Mouse (Mus musculus) hindbrain, embryonic 12.5 days (tissue): Measurements from ENCODE around the gene Dock4. TPM values are rescaled to one million over a fixed set of nuclear protein-coding genes. Genes with fewer than 3 reads are reported as not detected.

Source experiments
- ATAC-seq: fragments of 200-750 bp; cut with Nextera tagmentation; 2 replicates; pipeline ENCODE4 v1.8.0; 2017; ENCODE audit warnings: moderate TSS enrichment; ENCODE audit not compliant: low FRiP score
- H3K27ac ChIP-seq: fragments of 300-500 bp; sonication (generic); 2 replicates; pipeline ENCODE4 v1.5.1; 2016; ENCODE audit warnings: mild to moderate bottlenecking
- H3K27me3 ChIP-seq: fragments of 300-500 bp; sonication (generic); 2 replicates; pipeline ENCODE4 v1.6.1; 2016; ENCODE audit warnings: mild to moderate bottlenecking
- H3K36me3 ChIP-seq: fragments of 300-500 bp; sonication (generic); 2 replicates; pipeline ENCODE4 v1.6.1; 2016; ENCODE audit warnings: mild to moderate bottlenecking
- H3K4me1 ChIP-seq: fragments of 300-500 bp; sonication (generic); 2 replicates; pipeline ENCODE4 v1.6.1; 2016
- H3K4me2 ChIP-seq: fragments of 300-500 bp; sonication (generic); replicated peaks from 2 replicates; pipeline ENCODE4 v1.6.1; 2016; ENCODE audit warnings: mild to moderate bottlenecking
- H3K4me3 ChIP-seq: fragments of 300-500 bp; sonication (generic); 2 replicates; pipeline ENCODE4 v1.5.1; 2016; ENCODE audit warnings: mild to moderate bottlenecking
- H3K9ac ChIP-seq: fragments of 300-500 bp; sonication (generic); 2 replicates; pipeline ENCODE4 v1.6.1; 2016; ENCODE audit warnings: mild to moderate bottlenecking, moderate library complexity
- H3K9me3 ChIP-seq: fragments of 300-500 bp; sonication (generic); replicated peaks from 2 replicates; pipeline ENCODE4 v1.6.1; 2016; ENCODE audit warnings: mild to moderate bottlenecking
- WGBS: fragments of 180-500 bp; shearing (Covaris S2); methylation state at CpG from one replicate; pipeline ENCODE4 v1.1.7; 2016; 5-methylcytosine and 5-hydroxymethylcytosine counted together
- polyA plus RNA-seq: library from polyadenylated mRNA; unstranded; fragments of >200 nt; fragmentation: Nextera tagmentation; extraction: Ambion mirVana; gene quantifications from 2 replicates; pipeline ENCODE4 v1.2.1, GENCODE M21; 2016

Dock4 gene
- polyA plus RNA-seq, 1 experiment from 2014 or later: 45.0 TPM

- no peak for ATAC-seq
- Histone ChIP-seq H3K9me3 (no peaks in the 10 kb centered on the region), H3K9ac (no peak overlapping the region), H3K4me1 (no peaks in the 10 kb centered on the region), H3K4me2 (no peak overlapping the region), H3K36me3 (no peaks in the 10 kb centered on the region), H3K27me3 (no peaks in the 10 kb centered on the region), H3K4me3 (no peak overlapping the region), H3K27ac (no peak overlapping the region)
- WGBS: 90% methylated on average over 2 of the region's 2 CpGs
Measured at GRCm38 (mm10) chr12:40759281-40759680, 313.5 kb downstream of the Dock4 start.

DNA sequence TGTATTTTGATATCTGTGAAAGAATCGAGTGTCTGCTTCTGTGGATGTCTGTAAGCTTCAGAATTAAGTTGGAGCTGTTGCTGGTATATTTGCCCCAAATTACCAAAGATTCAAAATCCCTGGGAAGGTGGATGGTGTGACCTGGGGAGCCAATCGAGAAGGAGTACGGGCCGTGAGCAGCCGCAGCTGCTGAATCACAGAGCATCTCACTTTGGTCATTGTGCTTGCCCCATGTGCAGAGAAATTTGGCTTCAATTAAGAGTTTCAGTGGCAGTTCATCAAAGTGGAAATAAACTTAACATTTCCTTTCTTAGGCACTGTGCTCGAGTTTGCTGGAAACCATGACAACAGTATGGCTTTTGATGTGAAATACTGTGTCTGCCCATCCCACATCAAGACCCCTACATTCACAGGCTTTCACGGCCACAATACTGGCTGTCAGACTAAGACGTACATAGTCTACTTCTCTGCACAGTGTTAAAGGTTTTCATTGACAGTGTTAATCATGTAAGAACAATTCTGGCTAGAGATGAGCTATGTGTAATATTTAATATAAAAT is 321.6 kb downstream of the Dock4 start:
- H3K27me3 ChIP-seq: no peaks in the 10 kb centered on the region
- H3K9ac ChIP-seq: no peak overlapping the region
- H3K36me3 ChIP-seq: no peaks in the 10 kb centered on the region
- H3K4me2 ChIP-seq: no peak overlapping the region
- H3K9me3 ChIP-seq: no peaks in the 10 kb centered on the region
- WGBS: 65% methylated on average over 8 of the region's 8 CpGs
- no peak overlapping the region for H3K27ac ChIP-seq
- peak; percentile 54; the same call in 1 of the 2 replicates for ATAC-seq
- no peaks in the 10 kb centered on the region for H3K4me1 ChIP-seq
- no peak overlapping the region for H3K4me3 ChIP-seq

- Histone ChIP-seq H3K27me3 (no peaks in the 10 kb centered on the region), H3K4me3 (no peak overlapping the region), H3K4me2 (no peak overlapping the region), H3K27ac (no peak overlapping the region), H3K36me3 (no peaks in the 10 kb centered on the region), H3K4me1 (no peaks in the 10 kb centered on the region), H3K9me3 (no peaks in the 10 kb centered on the region), H3K9ac (no peak overlapping the region)
- WGBS: 83% methylated on average over 1 of the region's 1 CpGs
- ATAC-seq: no peak
Measured at GRCm38 (mm10) chr12:40773091-40773490, 327.3 kb downstream of the Dock4 start.

- H3K4me2 ChIP-seq: no peak overlapping the region
- H3K4me1 ChIP-seq: no peaks in the 10 kb centered on the region
- WGBS: 88% methylated on average over 6 of the region's 6 CpGs
- no peaks in the 10 kb centered on the region for H3K9me3 ChIP-seq
- no peak for ATAC-seq
- H3K27ac ChIP-seq: no peak overlapping the region
- H3K27me3 ChIP-seq: no peaks in the 10 kb centered on the region
- H3K9ac ChIP-seq: no peak overlapping the region
- 0 out of 2 replicates have a peak, but pooled peaks cover 4% of the 10 kb centered on the region for H3K36me3 ChIP-seq
- no peak overlapping the region for H3K4me3 ChIP-seq
Measured at GRCm38 (mm10) chr12:40781554-40781953, 335.8 kb downstream of the Dock4 start.

DNA sequence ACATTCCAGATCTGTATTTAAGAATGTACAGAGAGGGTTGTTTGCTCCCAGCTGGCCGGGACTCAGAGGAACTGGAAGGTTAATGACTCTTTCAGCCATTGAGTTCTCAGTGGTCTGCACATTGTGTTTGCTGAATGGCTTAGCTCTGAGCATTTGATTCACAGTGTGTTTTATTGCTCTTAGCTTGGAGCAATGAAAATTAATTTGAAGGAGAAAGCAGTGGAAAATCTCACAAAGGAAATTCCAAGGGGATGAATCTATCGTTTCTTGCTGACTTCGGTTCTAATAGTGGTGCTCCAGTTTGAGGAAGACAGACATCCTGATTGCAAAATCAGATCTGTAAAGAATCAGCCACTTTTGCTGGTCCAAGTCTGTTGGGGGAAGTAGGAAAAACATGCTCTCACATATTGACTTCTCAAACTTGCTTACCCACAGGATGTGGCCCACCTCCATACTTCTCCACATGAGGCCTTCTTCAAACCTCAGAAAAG is 342.9 kb downstream of the Dock4 start:
- no peak for ATAC-seq
- WGBS: 43% methylated on average over 3 of the region's 3 CpGs

DNA sequence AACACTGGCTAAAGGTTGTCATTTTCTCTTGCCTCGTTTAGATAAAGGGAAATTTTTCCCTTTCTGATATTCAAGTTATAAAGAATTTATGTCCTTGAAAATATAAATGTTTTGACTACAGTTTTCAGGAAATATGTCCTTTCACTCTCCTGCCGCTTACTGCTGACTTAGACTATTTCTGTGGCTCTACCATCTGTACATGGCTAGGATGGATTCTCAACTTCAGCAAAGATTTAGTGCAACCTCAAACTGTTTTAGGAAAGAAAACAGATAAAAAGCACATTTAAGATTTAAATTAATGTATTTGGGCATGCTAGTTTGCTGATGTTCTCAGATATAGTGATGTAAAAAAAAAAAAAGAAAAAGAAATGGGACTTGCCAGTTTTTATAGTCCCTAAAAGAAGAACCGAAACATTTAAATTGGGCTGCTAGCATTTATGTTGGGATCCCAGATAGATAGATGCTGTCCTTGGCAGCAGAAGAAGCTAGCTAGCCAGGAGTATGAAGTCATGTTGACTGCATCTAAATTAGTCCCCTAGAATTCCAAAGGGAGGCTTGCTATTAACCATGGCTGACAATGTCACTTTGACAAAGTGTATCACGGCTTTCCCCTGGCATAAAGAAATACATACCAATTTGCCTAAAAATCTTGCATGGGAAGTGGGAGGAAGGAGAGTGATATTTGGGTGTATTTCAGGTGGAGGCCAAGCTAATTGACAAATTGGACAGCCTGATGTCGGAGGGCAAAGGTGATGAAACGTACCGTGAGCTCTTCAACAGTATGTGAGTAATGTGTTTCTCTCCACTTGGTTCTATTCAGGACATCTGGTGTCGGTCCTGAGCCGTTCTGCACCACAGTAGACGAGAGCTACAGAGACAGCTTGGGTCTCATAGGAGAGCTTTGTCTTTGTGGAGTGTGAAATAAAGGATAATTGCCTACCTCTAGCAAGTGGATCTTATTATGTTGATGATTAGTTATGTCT is 343.9 kb downstream of the Dock4 start:
- Histone ChIP-seq H3K4me3 (no peak overlapping the region), H3K27me3 (no peaks in the 10 kb centered on the region), H3K9me3 (no peaks in the 10 kb centered on the region), H3K4me2 (no peak overlapping the region), H3K4me1 (peaks cover 18% of the 10 kb centered on the region), H3K36me3 (no peaks in the 10 kb centered on the region), H3K27ac (peak overlapping the region; percentile 52), H3K9ac (no peak overlapping the region)
- ATAC-seq: peak; percentile 85
- WGBS: 46% methylated on average over 10 of the region's 10 CpGs

More for the DNA sequence above, 342.9 kb downstream of the Dock4 start:
- no peaks in the 10 kb centered on the region for H3K27me3 ChIP-seq
- H3K9me3 ChIP-seq: no peaks in the 10 kb centered on the region
- peak overlapping the region; percentile 17 for H3K27ac ChIP-seq
- no peak overlapping the region for H3K4me2 ChIP-seq
- H3K4me3 ChIP-seq: no peak overlapping the region
- H3K4me1 ChIP-seq: peaks cover 18% of the 10 kb centered on the region
- no peaks in the 10 kb centered on the region for H3K36me3 ChIP-seq
- no peak overlapping the region for H3K9ac ChIP-seq

DNA sequence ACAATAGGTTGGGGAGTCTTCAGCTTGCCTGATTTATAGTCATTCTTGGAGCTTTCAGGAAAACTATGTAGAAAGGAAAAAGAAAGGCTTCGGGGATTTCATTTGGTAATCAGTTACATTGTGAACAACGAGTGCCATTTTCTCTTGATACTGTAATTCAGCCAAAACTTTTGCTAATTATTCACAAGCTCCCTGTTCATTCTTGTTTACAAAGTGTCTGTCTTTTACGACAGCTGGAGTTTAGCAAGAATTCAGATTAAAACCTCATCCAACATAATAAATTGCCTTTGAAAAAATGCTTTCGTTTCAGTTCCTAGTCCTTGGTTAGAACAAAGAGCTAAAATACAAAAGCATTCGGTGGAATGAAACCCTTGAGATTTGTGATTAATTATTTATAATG is 345.5 kb downstream of the Dock4 start:
- no peak overlapping the region for H3K27ac ChIP-seq
- no peaks in the 10 kb centered on the region for H3K36me3 ChIP-seq
- H3K9me3 ChIP-seq: no peaks in the 10 kb centered on the region
- ATAC-seq: no peak
- peaks cover 18% of the 10 kb centered on the region for H3K4me1 ChIP-seq
- no peaks in the 10 kb centered on the region for H3K27me3 ChIP-seq
- H3K4me3 ChIP-seq: no peak overlapping the region
- no peak overlapping the region for H3K4me2 ChIP-seq
- WGBS: 55% methylated on average over 5 of the region's 5 CpGs
- no peak overlapping the region for H3K9ac ChIP-seq

GRCm38 (mm10) chr12:40792184-40792650 is 346.5 kb downstream of the Dock4 start:
- Histone ChIP-seq H3K9ac (no peak overlapping the region), H3K36me3 (no peaks in the 10 kb centered on the region), H3K4me2 (no peak overlapping the region), H3K27ac (0 out of 2 replicates have a peak overlapping the region, but pooled peaks have one; percentile 46), H3K4me1 (peaks cover 21% of the 10 kb centered on the region), H3K4me3 (no peak overlapping the region), H3K9me3 (no peaks in the 10 kb centered on the region), H3K27me3 (no peaks in the 10 kb centered on the region)
- WGBS: 32% methylated on average over 10 of the region's 10 CpGs
- ATAC-seq: peak; percentile 66

GRCm38 (mm10) chr12:40794066-40794465 is 348.3 kb downstream of the Dock4 start:
- ATAC-seq: no peak
- Histone ChIP-seq H3K4me1 (peaks cover 17% of the 10 kb centered on the region), H3K4me2 (no peak overlapping the region), H3K4me3 (no peak overlapping the region), H3K27ac (no peak overlapping the region), H3K27me3 (no peaks in the 10 kb centered on the region), H3K36me3 (no peaks in the 10 kb centered on the region), H3K9me3 (no peaks in the 10 kb centered on the region), H3K9ac (no peak overlapping the region)
- 76% methylated on average over 11 of the region's 11 CpGs for WGBS

DNA sequence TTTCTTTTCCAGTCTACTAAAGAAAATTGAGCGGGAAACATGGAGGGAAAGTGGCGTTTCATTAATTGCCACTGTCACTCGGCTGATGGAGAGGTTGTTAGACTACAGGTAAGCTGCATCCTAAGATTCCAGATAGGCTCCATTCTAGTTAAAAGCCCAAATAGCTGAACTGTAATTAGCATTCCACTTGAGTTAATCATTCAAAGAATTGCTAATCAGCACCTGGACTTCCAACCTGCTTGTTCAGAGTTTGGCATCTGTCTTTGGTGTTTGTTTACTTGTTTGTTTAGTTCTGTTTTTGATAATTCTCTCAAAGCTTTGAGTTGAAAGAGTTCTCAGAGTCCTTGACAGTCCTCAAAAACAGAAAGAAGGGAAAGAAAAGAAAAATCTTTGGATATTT is 349.0 kb downstream of the Dock4 start:
- no peak for ATAC-seq
- Histone ChIP-seq H3K9me3 (no peaks in the 10 kb centered on the region), H3K4me1 (peaks cover 15% of the 10 kb centered on the region), H3K36me3 (no peaks in the 10 kb centered on the region), H3K9ac (no peak overlapping the region), H3K27ac (no peak overlapping the region), H3K4me3 (no peak overlapping the region), H3K27me3 (no peaks in the 10 kb centered on the region), H3K4me2 (no peak overlapping the region)
- WGBS: 83% methylated on average over 3 of the region's 3 CpGs

- 43% methylated on average over 2 of the region's 2 CpGs for WGBS
Measured at GRCm38 (mm10) chr12:40795768-40796167, 350.0 kb downstream of the Dock4 start.

GRCm38 (mm10) chr12:40796813-40797491 is 351.2 kb downstream of the Dock4 start:
- H3K4me3 ChIP-seq: no peak overlapping the region
- H3K4me2 ChIP-seq: no peak overlapping the region
- H3K27ac ChIP-seq: no peak overlapping the region
- 69% methylated on average over 14 of the region's 14 CpGs for WGBS
- no peak for ATAC-seq
- no peaks in the 10 kb centered on the region for H3K9me3 ChIP-seq
- peaks cover 12% of the 10 kb centered on the region; the same call in 1 of the 2 replicates for H3K4me1 ChIP-seq
- H3K27me3 ChIP-seq: no peaks in the 10 kb centered on the region
- no peaks in the 10 kb centered on the region for H3K36me3 ChIP-seq
- H3K9ac ChIP-seq: no peak overlapping the region

More at GRCm38 (mm10) chr12:40795768-40796167, 350.0 kb downstream of the Dock4 start:
- no peak overlapping the region for H3K4me2 ChIP-seq
- H3K27me3 ChIP-seq: no peaks in the 10 kb centered on the region
- no peaks in the 10 kb centered on the region for H3K9me3 ChIP-seq
- no peak overlapping the region for H3K27ac ChIP-seq
- no peak for ATAC-seq
- no peaks in the 10 kb centered on the region for H3K36me3 ChIP-seq
- H3K9ac ChIP-seq: no peak overlapping the region
- H3K4me3 ChIP-seq: no peak overlapping the region
- peaks cover 13% of the 10 kb centered on the region; the same call in 1 of the 2 replicates for H3K4me1 ChIP-seq
